Mouse (Mus musculus) hindbrain, embryonic 11.5 days (tissue): Measurements from ENCODE around the gene Gbp2b. TPM values are rescaled to one million over a fixed set of nuclear protein-coding genes. Genes with fewer than 3 reads are reported as not detected.

Experiments
- ATAC-seq: fragments of 200-750 bp; cut with Nextera tagmentation; 2 replicates; pipeline ENCODE4 v1.8.0; 2017; ENCODE audit warnings: mild to moderate bottlenecking, moderate TSS enrichment, moderate library complexity; ENCODE audit not compliant: low FRiP score
- DNase-seq: peaks from one replicate; pipeline ENCODE4 v3.0.0-alpha.2; 2015; ENCODE audit warnings: low spot score
- H3K27ac ChIP-seq: fragments of 300-500 bp; sonication (generic); 2 replicates; pipeline ENCODE4 v1.5.1; 2014; ENCODE audit warnings: mild to moderate bottlenecking, low read depth, low read length
- H3K27me3 ChIP-seq: fragments of 300-500 bp; sonication (generic); 2 replicates; pipeline ENCODE4 v1.6.1; 2014; ENCODE audit warnings: mild to moderate bottlenecking, low read length, moderate library complexity, mixed read lengths; ENCODE audit not compliant: control insufficient read depth, insufficient read depth
- H3K36me3 ChIP-seq: fragments of 300-500 bp; sonication (generic); 2 replicates; pipeline ENCODE4 v1.6.1; 2014; ENCODE audit warnings: mild to moderate bottlenecking, low read length, moderate library complexity, mixed read lengths; ENCODE audit not compliant: control insufficient read depth, insufficient read depth
- H3K4me1 ChIP-seq: fragments of 300-500 bp; sonication (generic); replicated peaks from 2 replicates; pipeline ENCODE4 v1.6.1; 2014; ENCODE audit warnings: low read length, mixed read lengths; ENCODE audit not compliant: control insufficient read depth, insufficient read depth
- H3K4me2 ChIP-seq: fragments of 300-500 bp; sonication (generic); replicated peaks from 2 replicates; pipeline ENCODE4 v1.6.1; 2014; ENCODE audit warnings: mild to moderate bottlenecking, low read depth, low read length
- H3K4me3 ChIP-seq: fragments of 300-500 bp; sonication (generic); 2 replicates; pipeline ENCODE4 v1.5.1; 2014; ENCODE audit warnings: low read depth, low read length
- H3K9ac ChIP-seq: fragments of 300-500 bp; sonication (generic); 2 replicates; pipeline ENCODE4 v1.6.1; 2014; ENCODE audit warnings: low read depth, low read length
- H3K9me3 ChIP-seq: fragments of 300-500 bp; sonication (generic); 2 replicates; pipeline ENCODE4 v1.6.1; 2016; ENCODE audit warnings: low read length; ENCODE audit not compliant: control insufficient read depth
- WGBS: fragments of 180-500 bp; shearing (Covaris S2); extraction: QIAGEN DNeasy Blood & Tissue Kit; methylation state at CpG from one replicate; pipeline ENCODE4 v1.1.7; 2014; 5-methylcytosine and 5-hydroxymethylcytosine counted together
- polyA plus RNA-seq: library from polyadenylated mRNA; unstranded; fragments of >200 nt; fragmentation: Nextera tagmentation; extraction: Ambion mirVana; gene quantifications from 2 replicates; pipeline ENCODE4 v1.2.1, GENCODE M21; 2014

The Gbp2b gene
- polyA plus RNA-seq, result not detected in 2 replicates

GRCm38 (mm10) chr3:142594547-142594946 is at the start of gene Gbp2b:
Gene Gbp2b, plus strand, starts transcription at chr3:142594847.
- 88% methylated on average over 1 of the region's 1 CpGs for WGBS
- DNase-seq, result no peak
- Histone ChIP-seq H3K9ac (no peak within 1 kb of the TSS), H3K4me2 (no peak within 1 kb of the TSS), H3K27me3 (no peaks in the 10 kb centered on the region), H3K9me3 (no peaks in the 10 kb centered on the region), H3K4me3 (no peak within 1 kb of the TSS), H3K36me3 (no peaks in the 10 kb centered on the region), H3K27ac (no peak within 1 kb of the TSS), H3K4me1 (no peaks in the 10 kb centered on the region)
- ATAC-seq, result no peak

DNA sequence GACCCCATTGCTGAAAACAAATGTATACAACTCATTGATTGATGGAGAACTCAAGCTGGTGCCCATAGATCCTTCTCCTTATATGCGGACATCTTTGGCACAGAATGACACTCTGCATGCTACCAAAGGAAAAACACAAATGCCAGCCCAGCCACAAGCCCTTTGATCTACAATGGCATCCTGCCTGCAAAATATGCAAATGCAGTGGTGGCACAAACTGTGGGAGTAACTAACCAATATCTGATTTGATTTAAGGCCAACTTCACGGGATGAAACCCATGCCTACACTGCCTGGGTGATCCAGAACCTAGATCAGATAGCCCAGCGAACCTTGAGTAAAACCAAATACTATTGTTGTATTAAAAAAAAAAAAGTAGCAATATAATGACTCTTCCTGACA is 48.0 kb upstream of the Gbp2b start:
- Histone ChIP-seq H3K27me3 (no peaks in the 10 kb centered on the region), H3K36me3 (no peaks in the 10 kb centered on the region), H3K9me3 (no peaks in the 10 kb centered on the region), H3K4me1 (no peaks in the 10 kb centered on the region), H3K4me2 (no peak overlapping the region), H3K9ac (no peak overlapping the region), H3K27ac (no peak overlapping the region), H3K4me3 (no peak overlapping the region)
- ATAC-seq (no peak), DNase-seq (no peak)
- WGBS, result 86% methylated on average over 3 of the region's 3 CpGs

- ATAC-seq (no peak), DNase-seq (no peak)
- H3K27ac ChIP-seq, result no peak overlapping the region
- no peak overlapping the region for H3K4me2 ChIP-seq
- 90% methylated on average over 3 of the region's 3 CpGs for WGBS
- no peaks in the 10 kb centered on the region for H3K4me1 ChIP-seq
- H3K4me3 ChIP-seq, result no peak overlapping the region
- no peaks in the 10 kb centered on the region for H3K27me3 ChIP-seq
- H3K9me3 ChIP-seq, result no peaks in the 10 kb centered on the region
- H3K36me3 ChIP-seq, result no peaks in the 10 kb centered on the region
- no peak overlapping the region for H3K9ac ChIP-seq
Measured at GRCm38 (mm10) chr3:142550052-142550676, 44.5 kb upstream of the Gbp2b start.

DNA sequence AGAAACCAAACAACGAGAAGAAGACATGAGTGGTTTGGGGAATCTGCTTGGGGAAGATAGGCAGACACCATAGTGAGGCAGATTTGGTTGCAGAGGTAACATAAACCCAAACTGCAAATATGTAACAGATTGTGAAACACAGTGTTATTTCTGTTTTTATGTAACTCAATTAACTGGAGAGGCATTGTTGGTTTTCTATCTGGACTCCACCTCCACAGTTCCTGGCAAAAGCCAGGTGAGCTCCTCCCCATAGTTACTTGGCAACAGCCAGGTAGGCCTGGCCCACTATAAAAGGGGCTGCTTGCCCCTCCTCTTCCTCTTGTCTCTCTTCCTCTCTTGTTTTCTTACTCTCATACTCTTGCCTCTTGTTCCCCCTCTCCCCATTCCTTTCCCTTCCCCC is 40.0 kb upstream of the Gbp2b start:
- H3K4me3 ChIP-seq, result no peak overlapping the region
- DNase-seq (no peak), ATAC-seq (no peak)
- no peak overlapping the region for H3K9ac ChIP-seq
- H3K27ac ChIP-seq, result no peak overlapping the region
- H3K36me3 ChIP-seq, result no peaks in the 10 kb centered on the region
- H3K27me3 ChIP-seq, result no peaks in the 10 kb centered on the region
- no peak overlapping the region for H3K4me2 ChIP-seq
- 74% methylated on average over 1 of the region's 1 CpGs for WGBS
- H3K4me1 ChIP-seq, result no peaks in the 10 kb centered on the region
- H3K9me3 ChIP-seq, result no peaks in the 10 kb centered on the region

DNA sequence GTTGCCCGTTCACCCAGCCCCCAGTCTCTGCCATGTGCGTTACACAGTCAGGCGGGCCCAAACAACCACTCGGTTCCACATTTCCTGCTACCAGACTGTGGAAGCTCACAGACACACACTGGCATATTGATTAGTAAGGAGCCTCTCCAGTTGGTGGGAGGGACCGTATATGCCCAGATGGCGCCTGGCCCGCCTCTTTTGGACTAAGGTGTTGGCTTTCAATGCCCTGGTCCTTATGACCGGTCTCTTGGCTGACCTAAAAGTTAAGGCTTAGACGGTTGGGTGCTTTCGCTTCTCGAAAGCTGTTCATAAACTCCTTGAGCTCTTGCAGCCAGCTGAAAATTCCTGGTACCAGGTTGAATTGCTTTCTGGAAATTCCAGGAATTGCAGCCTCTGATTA is 39.0 kb upstream of the Gbp2b start:
- H3K27me3 ChIP-seq, result no peaks in the 10 kb centered on the region
- H3K9me3 ChIP-seq, result no peaks in the 10 kb centered on the region
- H3K27ac ChIP-seq, result no peak overlapping the region
- H3K36me3 ChIP-seq, result no peaks in the 10 kb centered on the region
- no peaks in the 10 kb centered on the region for H3K4me1 ChIP-seq
- WGBS, result 87% methylated on average over 11 of the region's 11 CpGs
- ATAC-seq (peak; percentile 35; the same call in 1 of the 2 replicates), DNase-seq (no peak)
- no peak overlapping the region for H3K4me2 ChIP-seq
- no peak overlapping the region for H3K4me3 ChIP-seq
- no peak overlapping the region for H3K9ac ChIP-seq

- no peaks in the 10 kb centered on the region for H3K27me3 ChIP-seq
- no peaks in the 10 kb centered on the region for H3K4me1 ChIP-seq
- 45% methylated on average over 3 of the region's 3 CpGs for WGBS
- no peak within 1 kb of the TSS for H3K27ac ChIP-seq
- peak within 1 kb of the TSS; percentile 10; the same call in 1 of the 2 replicates for H3K4me3 ChIP-seq
- H3K9me3 ChIP-seq, result no peaks in the 10 kb centered on the region
- no peaks in the 10 kb centered on the region for H3K36me3 ChIP-seq
- 0 out of 2 replicates have a peak within 1 kb of the TSS, but pooled peaks have one; percentile 11 for H3K9ac ChIP-seq
- ATAC-seq (no peak), DNase-seq (no peak)
- H3K4me2 ChIP-seq, result peak within 1 kb of the TSS; percentile 23
Measured at GRCm38 (mm10) chr3:142559632-142560228, 34.9 kb upstream of the Gbp2b start, which contains the start of gene Gbp3. Gene Gbp3, plus strand, starts transcription at chr3:142560026.

DNA sequence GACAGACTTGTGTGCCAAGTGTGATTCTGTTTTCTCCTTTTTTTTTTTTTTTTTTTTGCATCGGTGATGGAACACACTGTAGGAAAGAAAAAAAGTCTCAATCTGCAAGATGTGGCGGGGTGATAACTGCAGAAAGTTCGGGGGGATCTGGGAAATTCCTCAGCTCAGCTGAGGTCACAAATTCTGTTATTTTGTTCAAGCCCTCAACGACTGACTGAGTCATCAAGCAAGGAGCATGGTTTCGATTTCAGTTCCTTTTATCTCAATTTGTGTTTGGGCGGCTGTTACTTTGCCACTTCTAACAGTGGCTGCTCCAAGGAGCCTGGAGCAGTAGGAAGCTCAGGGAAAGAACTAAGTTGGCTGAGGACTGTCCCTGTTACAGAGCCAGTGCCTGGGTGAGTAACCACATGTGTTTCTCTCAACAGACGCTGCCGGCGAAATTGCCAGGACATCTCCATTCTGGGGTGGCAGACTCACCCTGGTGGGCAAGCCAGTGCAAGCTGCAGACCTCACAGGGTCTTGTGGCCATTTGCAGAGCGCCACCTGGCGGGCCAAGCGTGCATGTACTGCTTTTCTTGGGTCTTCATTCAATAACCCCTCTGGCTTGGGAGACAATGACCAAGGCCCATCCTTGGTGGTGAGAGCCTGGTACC is 34.2 kb upstream of the Gbp2b start:
- peak; percentile 92 for DNase-seq
- 21% methylated on average over 12 of the region's 12 CpGs for WGBS
- Histone ChIP-seq H3K9ac (0 out of 2 replicates have a peak overlapping the region, but pooled peaks have one; percentile 11), H3K36me3 (no peaks in the 10 kb centered on the region), H3K4me2 (peak overlapping the region; percentile 23), H3K9me3 (no peaks in the 10 kb centered on the region), H3K27ac (no peak overlapping the region), H3K4me1 (no peaks in the 10 kb centered on the region), H3K27me3 (no peaks in the 10 kb centered on the region), H3K4me3 (peak overlapping the region; percentile 10; the same call in 1 of the 2 replicates)
- peak; percentile 90 for ATAC-seq

- Histone ChIP-seq H3K27ac (no peak overlapping the region), H3K9ac (no peak overlapping the region), H3K9me3 (no peaks in the 10 kb centered on the region), H3K4me1 (no peaks in the 10 kb centered on the region), H3K27me3 (no peaks in the 10 kb centered on the region), H3K36me3 (no peaks in the 10 kb centered on the region), H3K4me2 (no peak overlapping the region), H3K4me3 (no peak overlapping the region)
- WGBS, result 89% methylated on average over 14 of the region's 14 CpGs
- peak; percentile 33; the same call in 1 of the 2 replicates for ATAC-seq
- DNase-seq, result no peak
Measured at GRCm38 (mm10) chr3:142561045-142561646, 33.5 kb upstream of the Gbp2b start.
